Mouse (Mus musculus): ENCODE results near the gene Ldb2. TPM values are rescaled to one million over a fixed set of nuclear protein-coding genes. Genes with fewer than 3 reads are reported as not detected.

The Ldb2 gene
- polyA plus RNA-seq, 1 experiment from 2014 or later, result 33.2 TPM

- Histone ChIP-seq H3K27me3 (no peaks in the 10 kb centered on the region), H3K4me2 (replicated peaks) (no peak overlapping the region), H3K27ac (no peak overlapping the region), H3K36me3 (no peaks in the 10 kb centered on the region), H3K4me3 (replicated peaks) (no peak overlapping the region), H3K9me3 (no peaks in the 10 kb centered on the region), H3K9ac (replicated peaks) (no peak overlapping the region), H3K4me1 (replicated peaks) (peaks cover 10% of the 10 kb centered on the region)
- 49% methylated on average over 3 of the region's 3 CpGs for WGBS
- ATAC-seq, result peak; percentile 82
These were observed 170.3 kb downstream of the Ldb2 start for GRCm38 (mm10) chr5:44629034-44629625.

GRCm38 (mm10) chr5:44627487-44627886 is 172.0 kb downstream of the Ldb2 start:
- H3K4me1 ChIP-seq (replicated peaks), result peaks cover 10% of the 10 kb centered on the region
- H3K36me3 ChIP-seq, result no peaks in the 10 kb centered on the region
- H3K27me3 ChIP-seq, result no peaks in the 10 kb centered on the region
- no peaks in the 10 kb centered on the region for H3K9me3 ChIP-seq
- H3K27ac ChIP-seq, result no peak overlapping the region
- no peak overlapping the region for H3K4me3 ChIP-seq (replicated peaks)
- no peak for ATAC-seq
- H3K4me2 ChIP-seq (replicated peaks), result no peak overlapping the region
- no peak overlapping the region for H3K9ac ChIP-seq (replicated peaks)
- WGBS, result 53% methylated on average over 5 of the region's 5 CpGs

- no peaks in the 10 kb centered on the region for H3K27me3 ChIP-seq
- H3K27ac ChIP-seq, result no peak overlapping the region
- H3K4me2 ChIP-seq (replicated peaks), result no peak overlapping the region
- peaks cover 10% of the 10 kb centered on the region for H3K4me1 ChIP-seq (replicated peaks)
- H3K36me3 ChIP-seq, result no peaks in the 10 kb centered on the region
- ATAC-seq, result no peak
- no peak overlapping the region for H3K9ac ChIP-seq (replicated peaks)
- WGBS, result 92% methylated on average over 2 of the region's 2 CpGs
- H3K4me3 ChIP-seq (replicated peaks), result no peak overlapping the region
- no peaks in the 10 kb centered on the region for H3K9me3 ChIP-seq
These were observed 172.6 kb downstream of the Ldb2 start for GRCm38 (mm10) chr5:44626885-44627284.

- Histone ChIP-seq H3K4me1 (replicated peaks) (peaks cover 10% of the 10 kb centered on the region), H3K9ac (replicated peaks) (no peak overlapping the region), H3K4me2 (replicated peaks) (no peak overlapping the region), H3K36me3 (no peaks in the 10 kb centered on the region), H3K9me3 (no peaks in the 10 kb centered on the region), H3K27me3 (no peaks in the 10 kb centered on the region), H3K27ac (no peak overlapping the region), H3K4me3 (replicated peaks) (no peak overlapping the region)
- ATAC-seq, result no peak
- 79% methylated on average over 2 of the region's 2 CpGs for WGBS
These were observed 173.4 kb downstream of the Ldb2 start for GRCm38 (mm10) chr5:44626114-44626513.

- ATAC-seq, result no peak
- 75% methylated on average over 7 of the region's 7 CpGs for WGBS
- Histone ChIP-seq H3K4me2 (replicated peaks) (no peak overlapping the region), H3K9ac (replicated peaks) (no peak overlapping the region), H3K27ac (no peak overlapping the region), H3K4me3 (replicated peaks) (no peak overlapping the region), H3K4me1 (replicated peaks) (peaks cover 8% of the 10 kb centered on the region; the same call in 1 of the 2 replicates), H3K36me3 (no peaks in the 10 kb centered on the region), H3K9me3 (no peaks in the 10 kb centered on the region), H3K27me3 (no peaks in the 10 kb centered on the region)
These were observed 183.8 kb downstream of the Ldb2 start for GRCm38 (mm10) chr5:44615677-44616076.

GRCm38 (mm10) chr5:44608901-44609300 is 190.6 kb downstream of the Ldb2 start:
- WGBS, result 63% methylated on average over 2 of the region's 2 CpGs
- Histone ChIP-seq H3K9ac (replicated peaks) (no peak overlapping the region), H3K36me3 (no peaks in the 10 kb centered on the region), H3K4me2 (replicated peaks) (no peak overlapping the region), H3K4me1 (replicated peaks) (no peaks in the 10 kb centered on the region), H3K4me3 (replicated peaks) (no peak overlapping the region), H3K9me3 (no peaks in the 10 kb centered on the region), H3K27ac (no peak overlapping the region), H3K27me3 (no peaks in the 10 kb centered on the region)
- no peak for ATAC-seq

- Histone ChIP-seq H3K27ac (no peak overlapping the region), H3K4me1 (replicated peaks) (no peaks in the 10 kb centered on the region), H3K4me2 (replicated peaks) (no peak overlapping the region), H3K36me3 (no peaks in the 10 kb centered on the region), H3K27me3 (no peaks in the 10 kb centered on the region), H3K4me3 (replicated peaks) (no peak overlapping the region), H3K9ac (replicated peaks) (no peak overlapping the region), H3K9me3 (no peaks in the 10 kb centered on the region)
- WGBS, result 83% methylated on average over 1 of the region's 1 CpGs
- ATAC-seq, result no peak
These were observed 198.1 kb downstream of the Ldb2 start for GRCm38 (mm10) chr5:44601340-44601739.

GRCm38 (mm10) chr5:44593522-44594218 is 205.8 kb downstream of the Ldb2 start:
- H3K9ac ChIP-seq (replicated peaks), result no peak overlapping the region
- 80% methylated on average over 15 of the region's 15 CpGs for WGBS
- H3K27me3 ChIP-seq, result no peaks in the 10 kb centered on the region
- ATAC-seq, result no peak
- no peak overlapping the region for H3K4me3 ChIP-seq (replicated peaks)
- H3K27ac ChIP-seq, result peak overlapping the region; percentile 27
- H3K9me3 ChIP-seq, result no peaks in the 10 kb centered on the region
- peaks cover 5% of the 10 kb centered on the region; the same call in 1 of the 2 replicates for H3K4me1 ChIP-seq (replicated peaks)
- H3K4me2 ChIP-seq (replicated peaks), result no peak overlapping the region
- H3K36me3 ChIP-seq, result no peaks in the 10 kb centered on the region

- Histone ChIP-seq H3K9ac (replicated peaks) (no peak overlapping the region), H3K4me2 (replicated peaks) (no peak overlapping the region)
These were observed 208.7 kb downstream of the Ldb2 start for GRCm38 (mm10) chr5:44590750-44591149.

GRCm38 (mm10) chr5:44589318-44589717 is 210.2 kb downstream of the Ldb2 start:
- no peak for ATAC-seq
- Histone ChIP-seq H3K27me3 (no peaks in the 10 kb centered on the region), H3K36me3 (no peaks in the 10 kb centered on the region), H3K9me3 (no peaks in the 10 kb centered on the region), H3K4me2 (replicated peaks) (no peak overlapping the region), H3K4me1 (replicated peaks) (peaks cover 5% of the 10 kb centered on the region; the same call in 1 of the 2 replicates), H3K9ac (replicated peaks) (no peak overlapping the region), H3K27ac (no peak overlapping the region), H3K4me3 (replicated peaks) (no peak overlapping the region)
- WGBS, result 53% methylated on average over 1 of the region's 1 CpGs

More at GRCm38 (mm10) chr5:44590750-44591149, 208.7 kb downstream of the Ldb2 start:
- H3K27me3 ChIP-seq, result no peaks in the 10 kb centered on the region
- peaks cover 5% of the 10 kb centered on the region; the same call in 1 of the 2 replicates for H3K4me1 ChIP-seq (replicated peaks)
- H3K9me3 ChIP-seq, result no peaks in the 10 kb centered on the region
- no peaks in the 10 kb centered on the region for H3K36me3 ChIP-seq
- H3K4me3 ChIP-seq (replicated peaks), result no peak overlapping the region
- WGBS, result 66% methylated on average over 3 of the region's 3 CpGs
- no peak overlapping the region for H3K27ac ChIP-seq
- no peak for ATAC-seq

- no peak for ATAC-seq
- H3K4me3 ChIP-seq (replicated peaks), result no peak overlapping the region
- H3K36me3 ChIP-seq, result no peaks in the 10 kb centered on the region
- no peaks in the 10 kb centered on the region; the same call in 1 of the 2 replicates for H3K4me1 ChIP-seq (replicated peaks)
- H3K27me3 ChIP-seq, result no peaks in the 10 kb centered on the region
- H3K27ac ChIP-seq, result no peak overlapping the region
- no peaks in the 10 kb centered on the region; the same call in 1 of the 2 replicates for H3K9me3 ChIP-seq
- H3K9ac ChIP-seq (replicated peaks), result no peak overlapping the region
- whole genome bisulfite sequencing, result 79% methylated on average over 5 of the region's 5 CpGs
- H3K4me2 ChIP-seq (replicated peaks), result no peak overlapping the region
These were observed 212.9 kb downstream of the Ldb2 start for GRCm38 (mm10) chr5:44586571-44586970.

GRCm38 (mm10) chr5:44579899-44580459 is 219.5 kb downstream of the Ldb2 start:
- WGBS, result 80% methylated on average over 10 of the region's 10 CpGs
- Histone ChIP-seq H3K27me3 (no peaks in the 10 kb centered on the region), H3K4me3 (replicated peaks) (no peak overlapping the region), H3K36me3 (no peaks in the 10 kb centered on the region), H3K9me3 (no peaks in the 10 kb centered on the region; the same call in 1 of the 2 replicates), H3K4me2 (replicated peaks) (no peak overlapping the region), H3K27ac (no peak overlapping the region), H3K9ac (replicated peaks) (no peak overlapping the region), H3K4me1 (replicated peaks) (no peaks in the 10 kb centered on the region)
- ATAC-seq, result no peak

All from midbrain, embryonic 13.5 days (tissue).